Mouse (Mus musculus): Measurements from ENCODE around the gene Fdxr. TPM values are rescaled to one million over a fixed set of nuclear protein-coding genes. Genes with fewer than 3 reads are reported as not detected.

Fdxr gene
- polyA plus RNA-seq, 1 experiment from 2014 or later, result 6.9 TPM

GRCm38 (mm10) chr11:115298160-115298559, 21.3 kb upstream of the Fdxr start:
- Histone ChIP-seq H3K27ac (ENCODE audit: low read length) (no peak overlapping the region), H3K4me3 (ENCODE audit: low read depth, low read length) (no peak overlapping the region), H3K36me3 (ENCODE audit: insufficient read depth, low read length) (no peaks in the 10 kb centered on the region), H3K9me3 (ENCODE audit: low read length) (no peaks in the 10 kb centered on the region), H3K4me2 (replicated peaks; ENCODE audit: low read depth, low read length) (no peak overlapping the region), H3K4me1 (ENCODE audit: insufficient read depth, low read depth, low read length) (peaks cover 7% of the 10 kb centered on the region; the same call in 1 of the 2 replicates), H3K9ac (replicated peaks; ENCODE audit: low read depth) (no peak overlapping the region), H3K27me3 (replicated peaks; ENCODE audit: insufficient read depth, low read length) (0 out of 2 replicates have a peak, but pooled peaks cover 5% of the 10 kb centered on the region)
- TF ChIP-seq EP300 (IDR thresholded peaks at IDR 0.05) (no peak), CTCF (IDR thresholded peaks at IDR 0.05) (no peak)
- no peak for DNase-seq (ENCODE audit: low spot score)
- ATAC-seq, result no peak
- 65% methylated on average over 8 of the region's 8 CpGs for WGBS

- no peaks in the 10 kb centered on the region for H3K36me3 ChIP-seq (ENCODE audit: insufficient read depth, low read length)
- peak; percentile 59 for ATAC-seq
- peak within 1 kb of the TSS; percentile 66 for H3K4me2 ChIP-seq (replicated peaks; ENCODE audit: low read depth, low read length)
- peaks cover 7% of the 10 kb centered on the region; the same call in 1 of the 2 replicates for H3K4me1 ChIP-seq (ENCODE audit: insufficient read depth, low read depth, low read length)
- TF ChIP-seq CTCF (IDR thresholded peaks at IDR 0.05) (peak; percentile 69), EP300 (IDR thresholded peaks at IDR 0.05) (no peak)
- 0 out of 2 replicates have a peak, but pooled peaks cover 5% of the 10 kb centered on the region for H3K27me3 ChIP-seq (replicated peaks; ENCODE audit: insufficient read depth, low read length)
- no peaks in the 10 kb centered on the region for H3K9me3 ChIP-seq (ENCODE audit: low read length)
- H3K9ac ChIP-seq (replicated peaks; ENCODE audit: low read depth), result no peak within 1 kb of the TSS
- peak; percentile 53 for DNase-seq (ENCODE audit: low spot score)
- H3K27ac ChIP-seq (ENCODE audit: low read length), result no peak within 1 kb of the TSS
- under 1% methylated on average over 43 of the region's 44 CpGs for WGBS
- H3K4me3 ChIP-seq (ENCODE audit: low read depth, low read length), result peak within 1 kb of the TSS; percentile 37
Measured at GRCm38 (mm10) chr11:115297214-115297826, 20.5 kb upstream of the Fdxr start, which contains the start of gene Fads6. Gene Fads6 (minus strand): TSS chr11:115297663.

DNA sequence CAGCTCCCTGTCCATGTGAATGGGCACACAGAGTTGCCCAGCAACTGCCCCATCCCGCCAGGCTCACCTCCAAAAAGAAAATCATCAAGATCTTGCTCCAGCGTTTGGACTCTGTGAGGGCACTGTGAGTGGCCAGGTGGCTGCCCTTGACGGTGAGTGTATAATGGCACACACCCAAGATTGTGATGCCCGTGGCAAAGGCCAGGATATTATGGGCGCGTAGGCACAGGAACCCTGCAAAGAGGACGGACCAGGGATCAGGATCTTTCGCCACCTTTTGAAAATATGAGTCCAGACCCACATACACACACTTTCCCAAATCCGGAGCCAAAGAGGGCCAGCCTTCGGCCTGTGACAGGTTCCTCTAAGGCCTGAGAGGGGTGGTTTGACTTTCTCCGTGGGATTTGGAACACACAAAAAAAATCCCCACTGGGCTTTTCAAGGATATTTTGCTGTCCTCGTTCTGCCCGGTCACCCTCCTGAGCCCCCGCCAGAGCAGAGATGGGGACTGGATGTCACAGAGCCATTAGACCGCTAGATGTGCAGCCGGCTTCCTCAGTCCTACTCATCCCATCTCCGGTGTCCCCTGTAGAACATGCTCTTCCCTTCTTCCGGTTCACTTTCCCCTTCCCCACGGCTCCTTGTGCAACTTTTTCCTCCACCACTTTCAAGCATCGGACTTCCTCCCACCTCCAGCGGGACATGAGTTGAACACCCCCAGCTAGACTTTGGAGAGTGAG, 19.8 kb upstream of the Fdxr start:
- no peak for ATAC-seq
- H3K36me3 ChIP-seq (ENCODE audit: insufficient read depth, low read length), result no peaks in the 10 kb centered on the region
- no peak overlapping the region for H3K27ac ChIP-seq (ENCODE audit: low read length)
- 46% methylated on average over 21 of the region's 21 CpGs for WGBS
- H3K9me3 ChIP-seq (ENCODE audit: low read length), result no peaks in the 10 kb centered on the region
- peak overlapping the region; percentile 66 for H3K4me2 ChIP-seq (replicated peaks; ENCODE audit: low read depth, low read length)
- no peak for DNase-seq (ENCODE audit: low spot score)
- H3K27me3 ChIP-seq (replicated peaks; ENCODE audit: insufficient read depth, low read length), result 0 out of 2 replicates have a peak, but pooled peaks cover 5% of the 10 kb centered on the region
- H3K9ac ChIP-seq (replicated peaks; ENCODE audit: low read depth), result no peak overlapping the region
- peak overlapping the region; percentile 37 for H3K4me3 ChIP-seq (ENCODE audit: low read depth, low read length)
- peaks cover 8% of the 10 kb centered on the region; the same call in 1 of the 2 replicates for H3K4me1 ChIP-seq (ENCODE audit: insufficient read depth, low read depth, low read length)
- TF ChIP-seq EP300 (IDR thresholded peaks at IDR 0.05), result no peak
- no peak for TF ChIP-seq CTCF (IDR thresholded peaks at IDR 0.05)

DNA sequence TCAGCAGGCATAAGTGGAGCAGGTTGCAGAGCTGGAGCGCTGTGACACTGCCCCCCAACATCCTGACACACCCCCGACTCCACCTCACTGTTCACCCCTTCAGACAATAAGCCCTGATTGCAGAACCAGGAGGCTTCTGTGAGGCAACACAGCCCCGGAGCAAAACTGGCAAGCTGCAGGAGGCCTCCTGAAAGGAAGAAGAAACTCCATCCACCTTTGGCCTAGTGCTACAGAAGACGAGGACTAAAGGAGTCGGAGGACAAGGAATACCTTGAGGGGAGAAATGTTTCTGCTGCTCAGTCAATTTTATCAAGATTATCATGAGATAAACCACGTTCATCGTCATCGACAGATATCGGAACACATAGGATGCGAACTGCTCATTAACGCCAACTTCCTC, 19.1 kb upstream of the Fdxr start:
- ATAC-seq, result no peak
- no peaks in the 10 kb centered on the region for H3K9me3 ChIP-seq (ENCODE audit: low read length)
- 0 out of 2 replicates have a peak, but pooled peaks cover 5% of the 10 kb centered on the region for H3K27me3 ChIP-seq (replicated peaks; ENCODE audit: insufficient read depth, low read length)
- no peak overlapping the region for H3K4me2 ChIP-seq (replicated peaks; ENCODE audit: low read depth, low read length)
- no peak overlapping the region for H3K9ac ChIP-seq (replicated peaks; ENCODE audit: low read depth)
- no peaks in the 10 kb centered on the region for H3K36me3 ChIP-seq (ENCODE audit: insufficient read depth, low read length)
- H3K4me1 ChIP-seq (ENCODE audit: insufficient read depth, low read depth, low read length), result peaks cover 10% of the 10 kb centered on the region; the same call in 1 of the 2 replicates
- no peak for DNase-seq (ENCODE audit: low spot score)
- TF ChIP-seq CTCF (IDR thresholded peaks at IDR 0.05), result no peak
- TF ChIP-seq EP300 (IDR thresholded peaks at IDR 0.05), result no peak
- 86% methylated on average over 11 of the region's 11 CpGs for WGBS
- H3K27ac ChIP-seq (ENCODE audit: low read length), result no peak overlapping the region
- H3K4me3 ChIP-seq (ENCODE audit: low read depth, low read length), result no peak overlapping the region

DNA sequence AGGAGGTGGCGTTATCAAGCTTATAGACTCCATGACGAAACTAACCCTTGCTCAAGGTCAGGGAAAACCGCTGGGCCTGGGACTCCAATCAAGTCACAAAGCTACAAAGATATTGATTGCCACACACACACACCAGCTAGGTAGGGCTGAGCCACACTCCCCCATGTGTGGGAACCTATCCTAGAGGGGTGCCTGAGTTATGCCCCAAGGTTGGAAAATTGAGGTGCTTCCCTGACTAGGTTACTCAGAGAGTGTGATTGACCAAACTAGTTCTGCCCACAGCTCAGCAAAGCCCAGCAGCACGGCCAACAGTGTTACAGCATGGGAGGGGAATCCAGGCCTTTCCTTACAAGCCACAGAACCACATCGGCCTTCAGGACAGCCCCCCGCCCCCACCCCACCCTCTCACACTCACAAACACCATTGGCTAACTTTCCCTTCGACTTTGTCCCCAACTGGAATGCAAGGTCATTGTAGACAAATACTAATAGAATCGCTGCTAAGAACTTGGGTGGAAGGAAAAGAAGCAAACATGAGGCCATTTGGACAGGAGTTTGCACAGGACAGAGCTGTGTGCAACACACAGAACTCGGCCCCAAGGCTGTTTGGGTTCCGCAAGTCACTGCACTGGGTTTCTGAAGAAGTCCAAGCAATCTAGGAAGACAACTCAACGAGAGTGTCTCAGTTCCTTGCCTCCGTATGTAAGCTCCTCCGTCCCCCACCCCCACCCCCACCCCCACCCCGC, 16.0 kb upstream of the Fdxr start:
- DNase-seq (ENCODE audit: low spot score) (peak; percentile 45), ATAC-seq (no peak; the same call in 1 of the 2 replicates)
- TF ChIP-seq EP300 (IDR thresholded peaks at IDR 0.05) (no peak), CTCF (IDR thresholded peaks at IDR 0.05) (no peak)
- no peak overlapping the region for H3K9ac ChIP-seq (replicated peaks; ENCODE audit: low read depth)
- H3K4me2 ChIP-seq (replicated peaks; ENCODE audit: low read depth, low read length), result no peak overlapping the region
- H3K27ac ChIP-seq (ENCODE audit: low read length), result no peak overlapping the region
- WGBS, result 42% methylated on average over 14 of the region's 14 CpGs
- no peak overlapping the region for H3K4me3 ChIP-seq (ENCODE audit: low read depth, low read length)
- 0 out of 2 replicates have a peak, but pooled peaks cover 5% of the 10 kb centered on the region for H3K27me3 ChIP-seq (replicated peaks; ENCODE audit: insufficient read depth, low read length)
- H3K9me3 ChIP-seq (ENCODE audit: low read length), result no peaks in the 10 kb centered on the region
- H3K4me1 ChIP-seq (ENCODE audit: insufficient read depth, low read depth, low read length), result peaks cover 10% of the 10 kb centered on the region; the same call in 1 of the 2 replicates
- H3K36me3 ChIP-seq (ENCODE audit: insufficient read depth, low read length), result no peaks in the 10 kb centered on the region

- 0 out of 2 replicates have a peak, but pooled peaks cover 4% of the 10 kb centered on the region for H3K4me1 ChIP-seq (ENCODE audit: insufficient read depth, low read depth, low read length)
- H3K27ac ChIP-seq (ENCODE audit: low read length), result peak overlapping the region; percentile 14; the same call in 1 of the 2 replicates
- TF ChIP-seq CTCF (IDR thresholded peaks at IDR 0.05) (no peak), EP300 (IDR thresholded peaks at IDR 0.05) (no peak)
- H3K36me3 ChIP-seq (ENCODE audit: insufficient read depth, low read length), result no peaks in the 10 kb centered on the region
- no peaks in the 10 kb centered on the region for H3K9me3 ChIP-seq (ENCODE audit: low read length)
- WGBS, result 70% methylated on average over 10 of the region's 10 CpGs
- no peaks in the 10 kb centered on the region for H3K27me3 ChIP-seq (replicated peaks; ENCODE audit: insufficient read depth, low read length)
- ATAC-seq (no peak), DNase-seq (ENCODE audit: low spot score) (no peak)
- no peak overlapping the region for H3K4me2 ChIP-seq (replicated peaks; ENCODE audit: low read depth, low read length)
- H3K4me3 ChIP-seq (ENCODE audit: low read depth, low read length), result no peak overlapping the region
- H3K9ac ChIP-seq (replicated peaks; ENCODE audit: low read depth), result no peak overlapping the region
Measured at GRCm38 (mm10) chr11:115291503-115291902, 14.7 kb upstream of the Fdxr start.
